Mouse (Mus musculus): Measurements from ENCODE around the gene Spata32.

Spata32 gene

DNA sequence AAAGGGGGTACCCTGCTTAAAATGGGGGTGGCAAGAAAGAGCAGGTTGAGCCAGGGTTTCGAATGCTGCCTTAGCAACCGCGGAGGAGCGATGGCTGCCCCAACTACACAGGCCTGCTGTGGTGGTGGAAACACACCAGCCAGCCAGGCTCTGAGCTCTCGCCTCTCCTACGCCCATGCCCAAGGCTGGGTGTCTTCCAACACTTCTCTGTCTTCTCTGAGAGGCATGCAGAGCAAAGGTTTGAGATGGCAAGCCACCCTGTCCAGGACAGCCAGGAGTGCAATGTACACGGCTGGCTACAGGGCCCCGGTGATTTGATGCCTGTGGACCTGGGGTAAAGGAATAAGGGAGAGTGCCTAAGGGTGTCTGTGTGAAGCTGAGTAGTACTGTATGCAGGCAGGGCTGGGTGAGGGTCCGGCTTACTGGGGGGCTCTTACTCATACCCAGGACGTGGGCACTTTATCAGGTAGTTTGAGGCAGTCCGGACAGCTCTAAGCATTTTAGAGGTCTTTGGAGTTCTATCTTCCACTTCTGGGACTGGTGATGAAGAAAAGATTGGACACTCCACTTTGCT lies 44.4 kb downstream of the Spata32 start:
- DNase-seq (ENCODE audit: low spot score in 2 of 2) = no peak

DNA sequence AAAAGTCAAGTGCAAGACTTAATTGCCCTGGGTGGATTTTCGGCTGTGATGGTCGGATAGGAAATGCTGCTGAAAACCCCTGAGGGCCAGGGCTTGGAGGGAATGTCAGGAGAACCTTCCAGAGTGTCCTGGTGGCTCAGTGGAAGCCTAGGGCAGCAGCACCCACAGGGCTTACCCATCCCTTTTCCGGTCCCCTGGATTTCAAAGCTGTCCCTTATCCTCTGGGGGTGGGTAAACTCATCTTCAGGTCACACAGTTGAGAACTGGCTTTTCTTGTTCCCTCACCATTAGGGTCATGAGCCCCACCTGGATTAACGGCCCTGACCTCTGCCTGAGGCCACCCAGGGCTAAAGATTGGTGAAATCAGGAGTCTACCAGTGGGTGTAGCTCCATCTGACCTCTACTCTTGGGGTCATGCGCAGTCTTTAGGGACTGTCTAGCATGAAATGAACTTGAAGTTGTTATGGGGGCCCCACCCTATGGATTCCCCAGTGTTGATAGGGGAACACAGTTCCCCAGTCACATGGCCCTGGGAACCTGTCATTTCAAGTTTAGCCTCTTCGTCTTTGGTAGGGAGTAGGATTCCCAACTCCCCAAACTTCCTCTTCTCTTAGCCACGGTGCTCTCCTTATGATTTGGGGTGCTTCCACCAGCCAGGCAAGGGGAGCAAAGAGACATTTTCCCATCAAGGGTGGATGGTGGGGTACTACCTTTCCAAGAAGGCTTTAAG lies 45.0 kb downstream of the Spata32 start:
- no peak for DNase-seq (ENCODE audit: low spot score in 2 of 2)

DNA sequence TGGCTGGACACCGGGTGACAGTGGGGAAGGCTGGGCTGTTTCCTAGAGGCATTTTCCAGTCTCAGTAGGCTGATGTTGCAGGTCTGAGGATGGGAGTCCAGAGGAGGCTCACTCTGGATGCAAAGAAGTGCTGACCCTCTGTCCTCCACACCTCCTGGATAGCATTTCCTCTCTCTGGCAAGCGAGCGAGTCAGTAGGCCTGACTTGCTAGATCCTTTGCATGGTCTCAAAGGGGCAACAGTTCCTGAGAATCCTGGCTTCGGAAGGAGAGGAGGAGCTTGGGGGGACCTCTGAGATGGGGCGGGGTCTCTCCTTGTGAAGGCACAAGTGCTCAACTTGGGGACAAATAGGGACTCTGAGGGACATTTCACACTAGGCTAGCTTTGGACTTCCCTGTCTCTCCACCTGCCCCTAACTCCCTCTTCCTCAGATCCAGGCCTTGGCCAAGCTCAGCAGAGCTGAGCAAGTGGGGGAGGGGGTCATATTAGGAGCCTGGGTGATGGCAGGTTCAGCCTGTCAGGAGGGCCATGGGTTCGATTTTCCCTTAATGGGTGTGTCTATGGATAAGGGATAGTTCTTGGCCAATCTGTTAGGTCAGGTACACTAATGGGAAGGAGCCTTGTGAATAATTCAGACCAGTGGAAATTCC lies 45.7 kb downstream of the Spata32 start:
- DNase-seq (ENCODE audit: low spot score in 2 of 2) = no peak

DNA sequence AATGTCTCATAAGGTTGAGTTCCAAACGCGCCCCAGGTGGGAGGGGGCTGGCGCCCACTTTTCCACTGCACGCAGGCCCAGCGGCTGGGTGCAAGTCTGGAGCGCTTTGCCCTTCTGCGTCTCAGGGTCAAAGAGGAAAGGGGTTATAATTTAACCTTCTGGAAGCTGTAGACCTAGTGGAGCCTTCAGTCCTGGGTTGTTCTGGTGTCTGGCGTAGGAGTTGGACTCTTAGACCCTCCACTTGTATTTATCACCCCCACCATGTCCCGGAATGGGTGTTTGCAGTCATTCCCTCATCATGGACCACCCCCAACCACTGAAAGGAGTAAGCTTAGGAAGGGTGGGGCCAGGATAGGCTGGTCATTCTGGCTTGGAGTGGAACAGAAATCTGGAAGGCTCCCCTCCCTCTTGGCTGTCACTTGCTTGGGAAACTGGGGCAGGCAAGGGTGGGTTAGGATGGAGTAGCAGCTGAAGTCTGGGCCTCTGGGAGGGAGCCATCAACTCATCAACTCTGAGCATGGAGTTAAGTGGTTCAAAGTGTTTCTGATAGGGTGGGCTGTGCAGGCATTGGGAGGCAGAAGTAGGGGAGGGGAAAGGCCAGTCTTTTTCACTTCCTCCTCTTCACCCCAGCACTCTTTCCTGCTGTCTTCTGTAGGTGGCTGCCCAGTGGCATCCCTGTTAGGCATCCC lies 46.4 kb downstream of the Spata32 start:
- no peak for DNase-seq (ENCODE audit: low spot score in 2 of 2)

DNA sequence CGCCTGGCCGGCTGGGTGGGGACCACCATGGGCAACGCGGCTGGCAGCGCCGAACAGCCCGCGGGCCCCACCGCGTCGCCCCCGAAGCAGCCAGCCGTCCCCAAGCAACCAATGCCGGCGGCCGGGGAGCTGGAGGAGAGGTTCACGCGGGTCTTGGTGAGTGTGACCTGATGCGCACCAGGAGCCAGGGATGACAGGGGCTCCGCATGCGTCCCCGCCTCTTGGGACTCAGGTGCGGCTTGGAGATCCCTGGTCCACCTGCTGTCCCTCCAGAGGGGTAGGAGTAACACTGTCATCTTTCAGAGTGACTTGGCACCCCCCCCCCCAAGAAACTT lies 47.0 kb downstream of the Spata32 start:
- no peak for DNase-seq (ENCODE audit: low spot score in 2 of 2)

DNA sequence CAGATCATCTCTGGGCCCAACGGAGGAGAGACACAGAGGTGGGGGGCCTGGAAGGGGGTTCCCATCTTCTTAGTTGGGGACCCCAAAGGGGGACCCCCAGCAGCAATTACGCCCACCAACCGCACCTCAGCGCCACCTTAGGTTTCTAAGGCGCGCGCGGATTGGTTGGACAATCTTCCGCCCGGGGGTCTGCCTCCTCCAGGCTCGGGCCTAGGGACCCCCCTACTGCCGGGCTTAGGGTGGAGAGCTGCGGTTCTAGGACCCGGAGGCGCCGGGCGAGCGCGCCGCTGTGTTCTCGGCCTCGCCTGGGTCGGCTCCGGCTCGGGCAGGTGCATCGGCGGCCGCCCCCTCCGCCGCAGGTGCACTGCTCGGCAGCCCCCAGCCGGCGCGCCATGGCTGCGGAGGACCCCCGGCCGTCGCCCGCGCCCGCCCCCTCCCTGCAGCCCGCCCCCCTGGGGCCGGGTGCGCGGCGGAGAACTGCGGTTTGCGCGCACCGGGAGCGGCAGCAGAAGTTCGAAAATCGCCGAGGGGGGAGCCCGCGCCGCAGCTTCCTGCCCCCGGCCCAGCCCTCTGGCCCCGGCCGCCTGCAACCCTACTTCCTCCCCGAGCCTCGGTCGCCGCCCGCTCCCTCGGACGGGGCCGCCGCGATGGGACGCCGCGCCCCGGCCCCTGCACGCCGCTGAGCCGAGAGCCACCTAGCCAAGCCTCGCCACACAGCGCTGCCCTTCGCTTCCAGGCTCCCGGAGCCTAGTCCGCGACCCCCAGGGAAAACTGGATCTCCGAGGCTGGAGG lies 47.5 kb downstream of the Spata32 start, which contains the start of gene Fmnl1:
Gene Fmnl1, plus strand, starts transcription at position 614 of the 792 bp plus-strand sequence.
- DNase-seq (ENCODE audit: low spot score in 2 of 2) = peak; percentile 61 to 63

DNA sequence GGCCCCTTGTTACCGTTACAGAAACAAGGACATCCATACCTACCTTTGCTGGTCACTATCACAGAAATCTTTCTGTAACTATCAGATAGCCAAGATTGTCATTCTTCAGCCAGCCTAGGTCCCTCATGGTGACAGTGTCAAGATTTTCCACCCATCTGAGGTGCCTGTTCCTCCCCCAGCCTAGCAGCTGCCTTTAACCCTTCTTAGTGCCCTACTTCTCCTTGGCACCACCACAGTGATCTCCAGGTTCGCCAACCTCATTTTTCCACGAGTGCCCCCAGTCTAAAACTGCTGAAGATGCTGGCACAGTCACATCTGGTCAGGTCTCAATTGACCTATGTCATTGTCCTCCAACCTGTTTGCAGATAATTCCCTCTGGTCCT lies 48.1 kb downstream of the Spata32 start:
- DNase-seq (ENCODE audit: low spot score in 2 of 2) = no peak

DNA sequence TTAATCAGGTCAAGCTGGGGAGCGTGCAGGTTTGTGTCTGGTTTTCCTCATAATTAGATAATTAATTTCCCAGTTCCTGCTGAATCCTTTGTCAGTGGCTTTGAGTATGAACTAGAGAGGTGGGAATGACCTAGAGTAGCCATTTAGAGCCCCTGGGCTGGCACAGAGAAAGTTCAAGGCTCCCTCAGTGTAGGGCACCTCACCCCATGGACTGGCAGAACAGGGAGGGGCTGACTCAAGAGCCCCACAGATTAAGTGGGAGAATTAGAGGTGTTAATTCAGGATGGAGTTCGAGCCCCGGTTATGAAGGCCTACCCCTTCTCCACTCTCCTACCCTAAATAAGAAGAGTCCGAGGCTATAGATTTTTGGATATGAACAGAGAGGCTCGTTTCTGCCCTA lies 48.6 kb downstream of the Spata32 start:
- DNase-seq (ENCODE audit: low spot score in 2 of 2) = no peak

DNA sequence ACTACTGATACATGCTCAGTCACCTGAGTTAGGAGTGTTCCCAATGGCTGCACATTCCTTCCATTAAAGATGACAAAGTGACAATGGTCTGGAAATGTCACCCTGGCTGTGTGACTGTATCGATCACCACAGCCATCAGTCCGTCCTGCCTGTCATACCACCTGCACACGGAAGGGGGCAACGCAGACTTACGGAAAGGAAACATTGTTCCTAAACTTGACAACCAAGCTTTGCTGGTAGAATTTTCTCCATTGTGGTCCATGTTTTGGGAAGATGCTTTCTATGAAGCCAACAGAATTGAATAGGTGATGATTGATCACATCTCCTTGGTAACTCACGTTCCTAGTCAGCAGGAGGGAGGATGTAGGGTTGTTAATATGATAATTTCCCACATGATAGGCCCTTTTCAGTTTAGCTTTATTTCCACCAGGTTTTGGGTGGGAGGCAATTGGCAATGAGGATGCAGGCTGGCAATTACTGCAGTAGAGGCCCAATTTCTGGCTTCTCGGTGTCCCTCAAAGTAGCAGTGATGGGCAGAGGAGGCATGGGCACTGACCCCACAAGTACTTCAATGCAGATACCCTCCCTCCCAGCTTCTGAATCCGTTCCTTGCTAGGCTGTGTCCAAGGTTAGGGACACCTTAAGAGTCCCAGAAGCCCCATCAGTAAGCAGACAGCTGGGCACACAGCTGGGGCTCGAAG lies 49.4 kb downstream of the Spata32 start:
- peak; percentile 64 to 78 for DNase-seq (ENCODE audit: low spot score in 2 of 2)

DNA sequence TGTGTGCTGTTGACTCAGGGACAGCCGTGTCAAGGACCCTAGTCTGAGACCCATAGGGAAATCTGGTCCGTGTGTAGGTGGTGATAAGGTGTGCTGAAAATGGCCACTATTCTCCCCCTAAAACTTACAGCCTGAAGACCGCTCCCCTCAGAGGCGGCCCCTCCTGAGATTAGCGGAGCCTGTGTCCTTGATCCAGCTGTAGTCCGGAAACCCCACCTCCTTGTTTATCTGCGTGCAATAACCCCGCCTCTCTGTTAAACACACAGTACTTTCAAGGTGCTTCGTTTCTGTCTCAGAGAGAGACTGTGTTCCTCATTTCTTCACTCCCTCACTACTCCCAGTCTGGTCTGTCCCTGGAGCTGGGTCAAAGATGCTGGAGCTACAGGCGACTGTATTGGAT lies 53.8 kb downstream of the Spata32 start:
- DNase-seq (ENCODE audit: low spot score in 2 of 2) = no peak

DNA sequence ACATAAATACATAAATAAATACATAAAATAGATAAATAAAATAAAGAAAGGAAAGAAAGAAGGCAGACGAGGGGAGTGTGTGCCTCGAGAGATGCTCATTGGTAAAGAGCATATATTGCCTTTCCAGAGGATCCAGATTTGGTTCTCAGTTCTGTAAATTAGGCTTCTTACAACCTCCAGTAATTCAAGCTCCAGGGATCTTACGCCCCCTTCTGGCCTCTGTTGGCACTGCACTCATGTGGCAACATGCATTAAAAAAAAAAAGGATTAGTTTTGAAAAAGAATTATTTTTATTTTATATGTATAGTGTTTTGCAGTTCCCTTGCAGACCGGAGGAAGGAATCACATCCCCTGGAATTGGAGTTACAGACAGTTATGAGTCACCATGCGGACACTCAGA lies 56.1 kb downstream of the Spata32 start:
- DNase-seq (ENCODE audit: low spot score in 2 of 2) = peak; percentile 54 to 70

DNA sequence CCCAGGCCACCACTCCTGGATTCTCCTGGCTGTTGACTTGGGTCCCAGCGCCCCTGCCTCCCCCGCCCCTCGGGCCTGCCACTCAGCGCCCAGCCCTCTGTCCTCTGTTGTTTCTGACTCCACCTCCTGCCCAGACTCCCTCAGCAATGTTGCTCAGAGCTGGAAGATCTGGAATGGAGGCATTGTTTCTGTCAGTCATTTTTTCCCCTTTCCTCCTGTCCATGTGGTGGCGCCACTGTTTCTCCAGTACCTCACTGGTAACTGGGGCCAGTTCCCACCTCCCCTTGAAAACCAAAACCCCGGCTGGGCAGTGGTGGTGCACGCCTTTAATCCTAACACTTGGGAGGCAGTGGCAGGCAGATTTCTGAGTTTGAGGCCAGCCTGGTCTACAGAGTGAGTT lies 56.8 kb downstream of the Spata32 start:
- DNase-seq (ENCODE audit: low spot score in 2 of 2) = no peak

DNA sequence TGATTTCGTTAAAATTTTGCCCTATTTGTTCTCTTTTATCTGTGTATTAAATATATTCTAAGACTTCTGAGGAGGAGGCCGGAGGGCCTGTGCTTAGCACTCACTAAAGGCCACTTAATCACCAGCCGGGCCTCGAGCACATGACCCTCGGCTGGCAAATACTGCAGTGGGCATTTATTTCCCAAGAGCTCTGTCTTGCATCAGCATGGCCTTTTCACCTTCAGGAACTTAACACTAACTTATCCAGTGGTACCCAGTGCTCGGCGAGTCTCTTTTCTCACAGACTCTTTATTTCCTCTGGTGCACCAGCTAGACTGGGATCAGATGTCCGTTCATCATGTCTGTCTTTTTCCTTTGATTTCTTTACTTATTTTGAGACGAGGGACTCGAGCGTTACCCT lies 57.5 kb downstream of the Spata32 start:
- no peak for DNase-seq (ENCODE audit: low spot score in 2 of 2)

DNA sequence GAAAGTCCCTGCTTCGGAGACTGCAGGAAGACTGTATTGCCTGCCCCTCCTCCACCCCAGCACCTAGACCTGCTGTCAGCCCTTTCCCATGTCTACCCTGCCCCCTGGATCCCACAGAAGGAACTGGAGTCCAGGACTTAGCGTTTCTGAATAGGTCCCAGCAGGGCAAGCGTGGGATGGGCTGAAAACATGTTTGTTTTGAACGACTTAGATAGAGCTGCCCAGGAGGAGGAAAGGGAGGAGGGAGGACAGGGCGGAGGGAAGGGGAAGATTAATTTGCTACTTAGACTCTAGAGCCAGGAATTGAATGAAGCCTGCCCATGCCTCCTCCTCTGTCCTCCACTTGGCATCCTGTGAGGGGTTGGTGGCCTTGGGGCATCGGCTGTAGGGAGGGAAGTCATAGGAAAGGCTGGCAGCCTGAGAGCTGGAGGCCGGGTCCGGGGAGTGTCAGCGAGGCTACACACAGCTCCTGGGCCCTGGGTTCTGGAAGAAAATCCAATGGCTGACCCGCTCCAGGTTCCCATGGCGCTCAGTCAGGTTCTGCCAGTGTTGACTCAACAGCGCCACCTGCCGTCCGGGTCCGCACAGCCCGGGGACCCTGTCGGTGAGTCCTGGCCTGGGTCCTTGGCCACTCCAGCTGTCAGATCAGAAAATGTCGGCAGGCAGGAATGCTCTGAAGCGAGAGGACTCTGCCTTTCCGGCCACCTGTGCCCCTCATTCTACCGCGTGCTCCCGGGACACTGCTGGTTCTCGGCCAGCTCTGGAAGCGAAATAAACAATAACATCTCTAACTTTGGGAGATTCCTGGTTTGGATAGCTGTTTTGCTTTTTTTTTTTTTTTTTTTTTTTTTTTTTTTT lies 59.4 kb downstream of the Spata32 start:
- peak; percentile 92 to 93 for DNase-seq (ENCODE audit: low spot score in 2 of 2)
